In the genomic region with DNA sequence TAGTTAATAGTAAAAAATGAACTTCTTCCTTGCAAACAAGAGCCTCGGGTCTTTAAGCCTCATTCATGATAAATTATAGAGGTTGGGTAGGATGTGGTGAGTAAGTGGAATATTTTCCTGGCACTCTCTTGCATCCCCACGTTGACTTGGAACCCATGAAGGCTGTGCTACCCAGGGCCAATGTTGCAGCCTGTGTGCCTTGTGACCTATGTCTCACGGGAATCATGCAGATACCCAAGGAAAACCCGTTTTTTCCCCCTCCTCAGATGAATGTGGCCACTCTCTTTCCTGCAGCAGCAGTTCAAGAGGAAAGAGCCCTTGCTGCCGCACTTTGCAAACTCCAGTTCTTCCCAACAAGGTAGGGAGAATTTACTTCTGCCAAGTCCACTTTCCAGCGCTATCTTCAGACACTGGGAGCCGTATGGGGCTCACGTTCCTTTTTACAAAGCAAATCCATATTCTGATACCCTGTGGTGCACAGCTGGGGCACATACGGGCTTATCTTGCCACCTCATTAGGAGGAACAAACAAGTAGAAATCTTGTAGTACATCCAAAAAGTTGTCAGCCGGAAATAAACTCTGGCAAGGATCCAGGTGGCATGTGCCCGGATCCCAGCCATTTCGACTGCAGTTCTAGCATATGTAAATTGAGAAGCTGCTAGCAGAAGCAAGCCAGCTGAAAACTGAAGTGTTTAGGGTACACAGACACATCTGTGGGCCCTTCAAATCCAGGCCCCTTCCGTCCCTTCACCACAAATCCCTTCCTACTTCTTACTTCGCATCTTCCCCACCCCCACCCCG, we compare ENCODE assay signal across 8 mouse cellular contexts.
DNase-seq lines count a peak whose midpoint lies in the region; ATAC-seq and TF ChIP-seq lines count a peak whose summit lies in the region.

No protein-coding gene starts in this region.

- DNase-seq in embryo, embryonic 11 days: peak; percentile 34
- DNase-seq in embryo, embryonic 9.5 days (ENCODE audit: extremely low spot score): no peak
- peak; percentile 62 for DNase-seq in Muller cell, postnatal 12 days (ENCODE audit: inconsistent ontology term)
- DNase-seq in forebrain, postnatal 0 days: peak; percentile 90
- peak; percentile 5 to 34 for DNase-seq in layer of hippocampus, adult 2 months (ENCODE audit: low spot score in 2 of 2)
- DNase-seq in lung, postnatal 14 days: peak; percentile 52
- no peak for DNase-seq in liver
- DNase-seq in T-cell, adult 2 months (ENCODE audit: low spot score): no peak

- no peak overlapping the region for H3K4me3 ChIP-seq in forebrain, postnatal 0 days (ENCODE audit: low read depth, low read length)
- no peak overlapping the region for H3K4me3 ChIP-seq in layer of hippocampus, adult 2 months

- no peaks in the 10 kb centered on the region for H3K9me3 ChIP-seq in forebrain, postnatal 0 days (ENCODE audit: low read length)

- H3K27ac ChIP-seq in forebrain, postnatal 0 days (ENCODE audit: low read depth, low read length): no peak overlapping the region
- H3K27ac ChIP-seq in layer of hippocampus, adult 2 months: no peak overlapping the region

- peak; percentile 90 for ATAC-seq in forebrain, postnatal 0 days

- H3K27me3 ChIP-seq in forebrain, postnatal 0 days (ENCODE audit: insufficient read depth, low read length): no peaks in the 10 kb centered on the region

- H3K9ac ChIP-seq in forebrain, postnatal 0 days: no peak overlapping the region

- peaks cover 15% of the 10 kb centered on the region; the same call in 1 of the 2 replicates for H3K4me1 ChIP-seq in forebrain, postnatal 0 days (ENCODE audit: insufficient read depth)

- no peak overlapping the region for H3K4me2 ChIP-seq in forebrain, postnatal 0 days (ENCODE audit: low read depth)

- no peaks in the 10 kb centered on the region for H3K36me3 ChIP-seq in forebrain, postnatal 0 days (ENCODE audit: insufficient read depth)

- no peak for TF ChIP-seq CTCF in forebrain, postnatal 0 days (IDR thresholded peaks at IDR 0.05; ENCODE audit: low read depth)
- TF ChIP-seq CTCF in layer of hippocampus, adult 2 months (conservative IDR thresholded peaks at IDR 0.05): no peak

- WGBS in forebrain, postnatal 0 days: 17% methylated on average over 15 of the region's 15 CpGs

Comparison
In these comparisons a context has a peak if more than half of its experiments do, and no peak if none do; other contexts are left out.
1. DNase-seq: peak in embryo, embryonic 11 days (single experiment), Muller cell, postnatal 12 days (single experiment), forebrain, postnatal 0 days (single experiment), layer of hippocampus, adult 2 months (2 of 2) and lung, postnatal 14 days (single experiment); none in embryo, embryonic 9.5 days (single experiment), liver (single experiment) and T-cell, adult 2 months (single experiment).